Mouse (Mus musculus): ENCODE measurements around the gene Slc9a9. TPM values are rescaled to one million over a fixed set of nuclear protein-coding genes. Genes with fewer than 3 reads are reported as not detected.
A peak's percentile ranks its signal among the peaks of the same experiment; 100 is the strongest.

Gene Slc9a9
- polyA plus RNA-seq, 1 experiment = 8.9 TPM

DNA sequence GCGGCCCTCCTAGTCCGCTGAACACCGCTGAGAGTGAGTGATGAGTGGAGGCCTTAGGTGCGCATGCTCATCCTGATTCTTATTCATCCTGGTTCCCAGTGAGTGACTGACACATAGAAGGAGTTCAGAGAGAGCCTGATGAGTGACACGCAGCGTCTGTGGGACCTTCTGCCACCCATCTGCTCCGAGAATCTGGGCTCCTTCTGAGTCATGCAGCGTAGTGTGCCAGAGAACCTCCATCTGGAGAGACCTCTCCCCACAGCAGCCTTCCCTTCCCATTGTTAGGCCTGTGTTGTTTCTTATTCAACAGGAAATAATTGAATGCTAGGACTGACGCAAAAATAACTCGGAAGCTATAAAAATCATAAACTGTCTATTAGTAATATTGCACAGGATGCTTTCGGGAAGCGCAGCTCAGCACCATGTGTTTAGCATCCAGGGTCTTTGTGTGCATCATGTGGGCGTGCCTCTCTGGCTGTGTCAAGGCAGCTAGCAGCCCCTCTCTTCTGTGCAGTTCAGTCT lies 498.8 kb downstream of the Slc9a9 start:
- Histone ChIP-seq H3K4me1 (ENCODE audit: control insufficient read depth, insufficient read depth, low read length) (peaks cover 5% of the 10 kb centered on the region), H3K27ac (ENCODE audit: insufficient read depth, low read length) (no peak overlapping the region), H3K27me3 (ENCODE audit: control insufficient read depth, insufficient read depth, low read length) (no peaks in the 10 kb centered on the region; the same call in 1 of the 2 replicates), H3K4me3 (replicated peaks; ENCODE audit: insufficient read depth, low read depth, low read length) (no peak overlapping the region)
- TF ChIP-seq CTCF (IDR thresholded peaks at IDR 0.05; ENCODE audit: borderline replicate concordance, insufficient read depth, low read depth, low read length) (no peak), POLR2A (IDR thresholded peaks at IDR 0.05; ENCODE audit: borderline replicate concordance, insufficient read depth, low read length) (no peak)
- 38% methylated on average over 13 of the region's 13 CpGs for WGBS
- peak; percentile 48 to 60 for DNase-seq

DNA sequence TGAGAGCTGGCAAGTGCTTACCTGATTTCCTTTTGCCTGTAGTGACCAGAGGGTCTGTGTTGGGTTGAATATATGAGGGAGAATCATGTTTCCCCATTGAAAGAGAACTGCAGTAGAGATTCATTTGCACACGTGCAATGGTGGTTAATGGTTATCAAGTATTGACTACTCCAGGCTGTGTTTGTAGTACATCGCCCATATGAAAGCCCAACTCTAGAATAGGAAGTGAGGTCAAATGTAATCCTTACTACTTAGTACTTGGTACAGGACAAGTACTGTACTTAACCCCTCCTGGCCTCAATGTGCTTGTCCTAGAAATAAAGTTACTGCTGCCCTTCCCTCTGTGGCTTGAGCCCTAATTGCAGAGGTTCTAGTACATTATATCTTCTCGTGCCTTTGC lies 508.5 kb downstream of the Slc9a9 start:
- WGBS = over 99% methylated on average over 3 of the region's 3 CpGs
- Histone ChIP-seq H3K4me1 (ENCODE audit: control insufficient read depth, insufficient read depth, low read length) (no peaks in the 10 kb centered on the region; the same call in 1 of the 2 replicates), H3K4me3 (replicated peaks; ENCODE audit: insufficient read depth, low read depth, low read length) (no peak overlapping the region), H3K27ac (ENCODE audit: insufficient read depth, low read length) (no peak overlapping the region), H3K27me3 (ENCODE audit: control insufficient read depth, insufficient read depth, low read length) (no peaks in the 10 kb centered on the region; the same call in 1 of the 2 replicates)
- TF ChIP-seq POLR2A (IDR thresholded peaks at IDR 0.05; ENCODE audit: borderline replicate concordance, insufficient read depth, low read length) (no peak), CTCF (IDR thresholded peaks at IDR 0.05; ENCODE audit: borderline replicate concordance, insufficient read depth, low read depth, low read length) (no peak)
- no peak for DNase-seq

DNA sequence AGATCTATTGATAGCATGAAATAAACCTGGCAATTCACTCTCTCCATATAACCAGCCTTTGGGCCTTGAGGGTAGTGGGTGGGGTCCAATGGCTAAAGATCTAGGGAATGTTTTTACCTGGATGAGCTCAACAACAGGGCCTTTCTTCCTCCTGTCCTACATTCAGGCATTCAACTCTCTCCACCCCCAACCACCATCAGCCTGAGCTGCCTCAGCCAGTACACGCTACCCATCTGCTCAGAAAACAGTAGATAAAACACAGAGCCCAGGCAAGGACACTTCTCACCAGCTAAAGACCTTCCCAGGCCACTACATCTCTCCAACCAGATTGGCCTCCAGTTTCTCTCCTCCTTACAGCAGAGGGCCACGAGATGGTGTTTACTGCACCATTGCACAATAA lies 510.3 kb downstream of the Slc9a9 start:
- Histone ChIP-seq H3K4me3 (replicated peaks; ENCODE audit: insufficient read depth, low read depth, low read length) (no peak overlapping the region), H3K27ac (ENCODE audit: insufficient read depth, low read length) (no peak overlapping the region), H3K4me1 (ENCODE audit: control insufficient read depth, insufficient read depth, low read length) (no peaks in the 10 kb centered on the region), H3K27me3 (ENCODE audit: control insufficient read depth, insufficient read depth, low read length) (no peaks in the 10 kb centered on the region; the same call in 1 of the 2 replicates)
- DNase-seq = no peak
- no peak for TF ChIP-seq CTCF (IDR thresholded peaks at IDR 0.05; ENCODE audit: borderline replicate concordance, insufficient read depth, low read depth, low read length)
- no peak for TF ChIP-seq POLR2A (IDR thresholded peaks at IDR 0.05; ENCODE audit: borderline replicate concordance, insufficient read depth, low read length)
- 90% methylated on average over 2 of the region's 2 CpGs for WGBS

DNA sequence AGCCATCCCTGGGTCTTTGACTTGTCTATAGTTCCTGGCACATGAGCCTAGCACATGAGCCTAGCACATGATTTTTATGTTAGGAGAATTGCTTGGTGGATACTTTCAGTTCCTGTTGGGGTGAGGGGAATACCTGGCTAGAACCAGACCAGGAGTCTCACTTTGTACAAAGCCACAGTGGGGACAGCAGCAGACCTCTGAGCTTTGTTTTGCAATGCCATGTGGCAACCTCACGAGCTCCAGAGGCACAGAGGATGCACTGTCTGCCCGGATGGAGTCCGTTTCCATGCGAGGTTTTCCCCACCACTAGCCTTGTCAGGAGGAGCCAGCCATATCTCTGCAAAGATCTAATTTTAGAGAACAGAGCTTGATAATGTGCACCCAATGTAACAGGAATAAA lies 510.9 kb downstream of the Slc9a9 start:
- DNase-seq = no peak
- Histone ChIP-seq H3K27ac (ENCODE audit: insufficient read depth, low read length) (no peak overlapping the region), H3K4me1 (ENCODE audit: control insufficient read depth, insufficient read depth, low read length) (no peaks in the 10 kb centered on the region), H3K27me3 (ENCODE audit: control insufficient read depth, insufficient read depth, low read length) (no peaks in the 10 kb centered on the region; the same call in 1 of the 2 replicates), H3K4me3 (replicated peaks; ENCODE audit: insufficient read depth, low read depth, low read length) (no peak overlapping the region)
- WGBS = 61% methylated on average over 4 of the region's 4 CpGs
- TF ChIP-seq CTCF (IDR thresholded peaks at IDR 0.05; ENCODE audit: borderline replicate concordance, insufficient read depth, low read depth, low read length) = no peak
- TF ChIP-seq POLR2A (IDR thresholded peaks at IDR 0.05; ENCODE audit: borderline replicate concordance, insufficient read depth, low read length) = no peak

DNA sequence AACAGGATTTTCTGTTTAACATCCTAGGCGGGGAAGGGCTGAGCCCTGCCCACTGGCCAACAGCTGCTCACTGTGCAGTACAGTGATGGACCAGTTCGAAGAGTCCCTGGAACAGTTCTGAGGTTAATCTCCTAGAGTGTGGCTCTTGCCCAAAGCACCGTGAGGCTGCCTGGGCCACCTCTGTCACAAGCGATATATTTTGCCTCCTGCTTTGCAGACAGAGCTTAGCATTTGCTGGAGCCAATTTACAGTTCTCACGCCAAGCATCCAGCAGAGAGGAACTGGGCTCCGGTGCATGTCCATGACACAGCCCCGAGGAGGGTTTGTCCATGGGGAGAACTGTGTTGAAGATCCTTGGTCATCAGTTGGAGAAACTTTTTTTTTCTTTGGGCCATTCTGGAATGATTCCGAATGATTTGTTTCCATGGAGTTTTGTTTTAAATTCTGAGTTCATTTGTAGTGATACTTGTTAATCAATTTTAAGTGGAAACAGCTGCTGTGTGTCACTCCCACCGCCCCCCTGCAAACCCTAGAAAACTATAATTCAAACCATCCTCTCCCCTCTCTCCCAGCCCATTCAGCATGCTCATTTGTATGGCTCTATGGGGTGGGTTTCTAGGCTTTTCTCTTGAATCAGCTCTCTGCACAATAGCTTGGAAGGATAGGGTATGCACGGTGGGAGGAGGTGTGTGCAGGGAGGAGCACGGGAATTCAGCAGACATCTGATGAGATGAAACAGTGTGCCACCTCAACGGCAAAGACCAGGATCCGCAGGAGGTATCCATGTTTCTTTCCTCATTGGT lies 511.7 kb downstream of the Slc9a9 start:
- H3K27ac ChIP-seq (ENCODE audit: insufficient read depth, low read length) = no peak overlapping the region
- TF ChIP-seq POLR2A (IDR thresholded peaks at IDR 0.05; ENCODE audit: borderline replicate concordance, insufficient read depth, low read length) (no peak), CTCF (IDR thresholded peaks at IDR 0.05; ENCODE audit: borderline replicate concordance, insufficient read depth, low read depth, low read length) (no peak)
- 25% methylated on average over 13 of the region's 13 CpGs for WGBS

DNA sequence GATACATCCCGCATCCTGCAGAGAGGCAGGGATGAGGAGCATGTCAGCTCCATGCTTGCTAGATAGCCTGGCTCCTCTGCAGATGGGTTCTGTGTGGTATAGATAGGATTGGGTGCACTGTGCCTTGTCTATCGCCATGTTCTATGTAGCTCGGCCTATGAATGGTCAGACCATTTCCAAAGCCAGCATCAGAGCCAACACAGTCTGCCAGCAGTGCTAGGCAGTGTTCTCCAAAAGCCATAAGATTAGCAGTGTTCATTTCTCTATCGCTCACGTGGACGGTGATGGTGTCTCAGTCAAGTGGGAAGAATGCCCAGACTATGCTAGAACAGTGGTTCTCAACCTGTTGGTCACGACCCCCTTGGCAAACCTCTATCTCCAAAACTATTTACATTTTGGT lies 512.6 kb downstream of the Slc9a9 start:
- Histone ChIP-seq H3K4me3 (replicated peaks; ENCODE audit: insufficient read depth, low read depth, low read length) (no peak overlapping the region), H3K27ac (ENCODE audit: insufficient read depth, low read length) (no peak overlapping the region), H3K27me3 (ENCODE audit: control insufficient read depth, insufficient read depth, low read length) (no peaks in the 10 kb centered on the region; the same call in 1 of the 2 replicates), H3K4me1 (ENCODE audit: control insufficient read depth, insufficient read depth, low read length) (no peaks in the 10 kb centered on the region)
- DNase-seq = no peak
- WGBS = 38% methylated on average over 7 of the region's 7 CpGs
- TF ChIP-seq POLR2A (IDR thresholded peaks at IDR 0.05; ENCODE audit: borderline replicate concordance, insufficient read depth, low read length) (no peak), CTCF (IDR thresholded peaks at IDR 0.05; ENCODE audit: borderline replicate concordance, insufficient read depth, low read depth, low read length) (no peak)

More for the DNA sequence above, 511.7 kb downstream of the Slc9a9 start:
- H3K4me1 ChIP-seq (ENCODE audit: control insufficient read depth, insufficient read depth, low read length) = no peaks in the 10 kb centered on the region
- H3K4me3 ChIP-seq (replicated peaks; ENCODE audit: insufficient read depth, low read depth, low read length) = no peak overlapping the region
- H3K27me3 ChIP-seq (ENCODE audit: control insufficient read depth, insufficient read depth, low read length) = no peaks in the 10 kb centered on the region; the same call in 1 of the 2 replicates
- DNase-seq = peak in 1 of 2 experiments; percentile 18

DNA sequence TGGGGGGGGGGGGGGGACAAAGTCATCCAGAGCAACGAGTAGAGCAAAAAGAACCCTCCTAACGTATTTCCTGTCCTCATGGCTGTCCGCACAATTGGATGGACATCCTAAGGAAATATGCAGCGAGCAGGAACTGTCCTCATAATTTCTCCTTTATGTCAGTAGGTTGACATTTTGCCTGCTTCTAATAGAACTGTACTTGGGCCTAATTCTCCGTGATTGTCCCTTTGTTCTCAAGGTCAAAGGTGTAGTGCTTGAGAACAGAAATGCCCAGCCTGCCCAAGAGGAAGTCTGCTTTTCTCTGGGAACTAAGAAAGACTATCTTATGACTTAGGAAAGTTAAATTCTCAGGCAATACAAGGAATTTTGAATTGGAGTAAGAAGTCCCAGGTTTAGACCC lies 514.7 kb downstream of the Slc9a9 start:
- no peak overlapping the region for H3K4me3 ChIP-seq (replicated peaks; ENCODE audit: insufficient read depth, low read depth, low read length)
- WGBS = 86% methylated on average over 5 of the region's 5 CpGs
- H3K27ac ChIP-seq (ENCODE audit: insufficient read depth, low read length) = no peak overlapping the region
- H3K27me3 ChIP-seq (ENCODE audit: control insufficient read depth, insufficient read depth, low read length) = no peaks in the 10 kb centered on the region; the same call in 1 of the 2 replicates
- no peak for DNase-seq
- H3K4me1 ChIP-seq (ENCODE audit: control insufficient read depth, insufficient read depth, low read length) = peaks cover 4% of the 10 kb centered on the region; the same call in 1 of the 2 replicates
- TF ChIP-seq CTCF (IDR thresholded peaks at IDR 0.05; ENCODE audit: borderline replicate concordance, insufficient read depth, low read depth, low read length) = no peak
- no peak for TF ChIP-seq POLR2A (IDR thresholded peaks at IDR 0.05; ENCODE audit: borderline replicate concordance, insufficient read depth, low read length)

DNA sequence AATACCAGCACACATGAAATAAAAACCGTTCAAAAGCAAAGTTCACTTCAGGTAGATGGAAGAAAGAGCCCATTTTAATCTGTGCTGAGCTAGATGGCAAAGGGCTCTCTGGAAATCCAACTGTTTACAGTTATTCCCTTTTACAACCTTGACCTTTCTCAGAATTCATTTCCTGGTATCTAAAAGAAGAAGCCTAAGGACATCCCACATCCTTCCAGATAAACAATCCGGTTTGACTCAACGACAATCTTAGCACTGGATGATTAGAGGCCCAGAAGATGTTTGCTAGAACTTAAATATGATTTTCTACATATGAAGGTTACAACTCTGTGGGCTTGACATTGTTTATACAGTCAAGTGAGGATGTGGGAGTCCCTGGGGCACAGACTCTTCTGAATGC lies 516.1 kb downstream of the Slc9a9 start:
- no peak for TF ChIP-seq POLR2A (IDR thresholded peaks at IDR 0.05; ENCODE audit: borderline replicate concordance, insufficient read depth, low read length)
- TF ChIP-seq CTCF (IDR thresholded peaks at IDR 0.05; ENCODE audit: borderline replicate concordance, insufficient read depth, low read depth, low read length) = no peak
- peaks cover 5% of the 10 kb centered on the region; the same call in 1 of the 2 replicates for H3K4me1 ChIP-seq (ENCODE audit: control insufficient read depth, insufficient read depth, low read length)
- WGBS = 92% methylated on average over 3 of the region's 3 CpGs
- DNase-seq = no peak
- H3K27ac ChIP-seq (ENCODE audit: insufficient read depth, low read length) = no peak overlapping the region
- H3K4me3 ChIP-seq (replicated peaks; ENCODE audit: insufficient read depth, low read depth, low read length) = no peak overlapping the region
- no peaks in the 10 kb centered on the region; the same call in 1 of the 2 replicates for H3K27me3 ChIP-seq (ENCODE audit: control insufficient read depth, insufficient read depth, low read length)

All from cerebellum, adult 2 months (tissue).